Mouse (Mus musculus) adrenal gland (tissue): ENCODE results near the gene Acvr1.

Source experiments
- intact Hi-C: fragments of 180-260 bp; cut with DNase I; formaldehyde crosslinking; loops from one replicate; pipeline ENCODE4 v1.15.1; 2025

The Acvr1 gene

DNA sequence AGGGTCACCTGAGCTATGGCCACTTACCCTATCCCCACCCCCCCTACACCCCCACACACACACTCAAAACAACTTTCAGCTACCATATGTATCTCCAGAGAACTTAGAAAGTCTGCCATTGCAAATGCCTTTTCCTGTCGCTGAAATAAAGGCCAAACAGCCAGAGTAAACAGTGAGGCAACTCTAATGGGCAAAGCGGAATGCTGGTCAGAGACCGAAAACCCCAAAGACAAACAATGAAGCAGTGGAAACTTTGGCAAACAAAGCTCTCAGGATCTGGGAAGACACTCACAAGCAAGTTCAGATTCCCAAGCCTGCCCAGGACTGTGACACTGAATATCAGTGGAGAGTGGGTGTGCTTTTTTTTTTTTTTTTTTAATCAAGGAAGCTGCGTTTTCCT is 4.8 kb downstream of the Acvr1 start:
- intact Hi-C loops: loop anchor here (10.0 kb wide), 1 partner anchor 103 kb away; no protein-coding TSS in a partner anchor

DNA sequence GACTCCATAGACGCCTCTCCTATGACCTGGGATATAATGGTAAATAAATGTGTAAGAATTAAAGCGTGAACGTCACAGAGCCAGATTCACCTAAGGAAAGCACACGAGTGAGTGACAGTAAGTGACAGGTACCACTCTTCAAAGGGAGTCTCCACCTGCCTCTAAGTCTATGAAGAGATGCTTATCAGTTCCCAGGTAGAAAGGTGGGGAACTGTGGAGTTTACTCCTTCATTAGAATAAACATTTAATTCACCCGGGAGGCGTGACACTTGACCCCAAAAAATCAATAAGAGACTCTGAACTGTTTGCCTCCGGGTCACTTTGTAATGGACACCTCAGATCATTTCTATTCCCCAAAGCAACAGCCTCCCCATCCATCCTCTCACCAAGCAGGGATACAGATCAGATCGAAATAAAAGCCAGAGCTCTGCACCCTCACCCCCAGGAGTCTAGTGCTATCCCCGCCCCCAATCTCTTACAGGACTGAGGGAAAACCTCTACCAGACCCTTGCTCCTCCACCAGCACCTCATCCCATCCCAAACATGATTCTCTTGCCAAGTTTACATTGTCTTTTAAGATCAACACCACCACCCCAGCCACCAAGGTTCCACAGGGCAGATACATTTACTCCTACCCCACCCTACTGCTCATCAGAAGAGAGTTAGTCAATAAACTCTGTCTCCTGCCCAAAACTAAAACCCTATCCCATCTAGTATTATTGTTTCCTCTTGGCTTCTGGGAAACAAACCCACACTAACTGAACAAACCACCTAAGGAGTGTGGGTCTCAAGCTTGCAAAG is 9.7 kb downstream of the Acvr1 start:
- intact Hi-C loops: no loop called here

DNA sequence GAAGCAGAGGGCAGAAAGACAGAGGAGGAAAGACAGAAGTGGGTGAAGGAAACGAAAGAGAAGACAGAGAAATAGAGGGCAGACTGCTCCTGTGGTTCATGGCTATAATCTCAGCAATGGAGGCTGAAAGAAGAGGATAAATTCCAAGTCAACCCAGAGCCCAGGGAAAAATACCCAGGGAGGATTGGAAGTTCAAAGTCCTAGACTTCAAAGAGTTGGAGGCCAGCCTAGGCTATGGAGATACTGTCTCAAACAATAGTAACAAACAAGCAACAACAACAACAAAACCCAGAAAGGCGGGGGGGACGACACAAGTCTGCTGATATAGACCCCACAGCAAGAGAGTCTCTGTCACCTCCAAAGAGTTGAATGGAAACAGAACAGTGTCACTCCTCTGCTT is 14.7 kb downstream of the Acvr1 start:
- intact Hi-C loops: no loop called here

DNA sequence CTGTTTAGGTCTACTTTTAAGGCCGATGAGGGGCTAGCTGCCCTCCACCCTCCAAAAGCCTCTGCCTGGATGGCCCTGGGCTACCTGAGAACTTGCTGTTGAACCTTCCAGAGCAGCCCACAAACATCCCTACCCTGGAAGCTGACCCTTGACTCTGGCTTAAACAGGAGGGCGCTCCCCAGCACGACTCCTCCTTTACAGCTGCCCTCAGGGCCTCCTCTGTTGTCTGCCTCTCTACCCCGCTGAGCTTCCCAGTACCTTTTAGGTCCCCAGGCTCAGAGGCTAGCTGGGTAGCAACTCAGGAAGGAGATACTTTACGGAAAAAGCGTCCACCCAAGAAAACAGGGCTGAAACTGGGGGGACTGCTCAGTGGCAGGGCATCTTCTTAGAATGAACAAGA is 15.1 kb downstream of the Acvr1 start:
- intact Hi-C loops: no loop called here

DNA sequence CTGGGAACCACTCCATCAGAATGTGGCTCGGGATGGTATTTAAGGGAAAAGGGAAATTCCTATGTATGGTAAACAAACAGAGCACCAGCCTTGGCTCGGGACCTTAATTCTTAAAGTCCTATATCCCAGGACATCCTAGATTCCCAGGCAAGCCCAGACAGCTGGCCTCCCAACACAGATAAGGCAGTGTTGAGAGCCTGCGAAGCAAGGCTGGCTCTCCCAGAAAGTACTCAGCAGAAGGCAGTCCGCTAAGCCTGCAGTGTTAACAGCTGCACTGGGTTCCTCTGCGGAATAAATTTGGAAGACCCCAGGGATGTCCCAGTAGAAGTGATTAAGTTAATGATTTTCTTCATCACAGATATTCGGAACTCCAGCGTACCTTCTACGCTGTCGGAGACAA is 16.5 kb downstream of the Acvr1 start:
- intact Hi-C loops: no loop called here

DNA sequence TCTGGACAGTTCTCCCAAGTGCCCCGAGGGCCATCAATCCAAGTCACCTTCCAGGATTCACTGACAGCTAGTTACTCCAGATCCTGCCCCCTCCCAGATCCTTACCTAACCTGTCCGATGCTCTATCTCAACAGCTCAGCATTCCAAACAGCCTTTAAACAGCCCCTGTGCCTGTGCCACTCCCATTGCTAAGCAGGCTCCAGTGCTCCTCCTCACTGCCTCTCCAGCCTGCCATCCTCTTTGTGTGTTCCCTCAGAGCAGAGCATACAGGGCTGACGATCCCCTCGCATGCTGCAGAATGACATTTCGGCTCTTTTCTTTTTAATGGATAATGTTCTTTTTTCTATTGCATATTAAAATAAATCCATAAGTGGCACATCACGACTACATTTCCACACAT is 17.0 kb downstream of the Acvr1 start:
- intact Hi-C loops: no loop called here

DNA sequence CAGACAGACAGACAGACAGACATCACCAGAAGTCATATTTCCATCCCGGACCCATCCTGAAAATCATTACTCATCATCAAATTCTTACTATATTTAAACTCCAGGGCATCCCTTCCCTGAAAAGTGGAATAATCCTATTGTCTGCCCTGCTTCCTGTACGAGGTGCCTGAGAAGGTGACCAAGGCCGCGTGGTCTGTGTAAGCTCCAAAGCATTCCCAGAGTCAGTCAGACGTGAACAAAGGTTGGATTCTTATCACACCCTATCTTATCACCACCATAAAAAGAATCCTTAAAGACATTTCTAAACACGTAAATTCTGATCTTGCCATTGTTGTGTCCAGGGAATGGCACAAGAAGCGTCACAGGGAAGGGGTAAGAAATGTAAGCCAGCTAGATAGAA is 18.0 kb downstream of the Acvr1 start:
- intact Hi-C loops: no loop called here

DNA sequence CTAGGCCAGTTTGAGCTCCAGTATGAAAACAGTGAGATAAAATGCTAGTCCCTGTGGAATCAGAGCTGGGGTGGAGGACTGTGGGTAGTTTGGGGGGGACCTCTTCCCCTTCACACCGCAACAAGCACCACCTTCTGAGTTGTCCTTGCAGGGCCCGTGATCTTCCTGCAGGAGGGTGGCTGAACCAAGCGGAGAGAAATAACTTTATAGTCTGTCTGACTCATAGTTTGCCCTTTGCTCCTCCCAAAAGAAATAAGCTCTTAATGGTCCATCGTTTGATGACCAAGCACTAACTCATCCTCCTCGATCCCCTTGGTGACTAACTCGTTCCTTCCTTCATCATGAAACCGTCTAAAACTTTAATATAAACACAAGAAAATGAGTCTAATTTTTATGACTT is 20.7 kb downstream of the Acvr1 start:
- intact Hi-C loops: no loop called here

DNA sequence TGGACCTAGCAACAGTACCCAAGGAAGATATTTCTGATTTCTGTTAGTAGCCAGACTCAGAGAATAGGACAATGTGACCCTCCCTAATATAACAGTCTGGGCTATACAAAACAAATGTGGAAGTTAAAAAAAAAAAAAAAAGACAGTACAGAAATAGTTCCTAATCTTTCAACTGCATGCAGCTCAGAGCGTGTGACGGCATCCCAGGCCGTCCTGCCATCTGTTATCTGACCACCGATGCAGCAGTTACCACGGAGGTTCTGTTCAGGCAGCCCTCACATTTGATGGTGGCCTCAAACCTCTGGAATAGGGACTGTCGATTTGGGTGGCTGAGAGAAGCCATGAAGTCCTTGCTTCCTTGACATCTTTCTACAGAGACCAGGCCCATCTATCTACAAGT is 22.6 kb downstream of the Acvr1 start:
- intact Hi-C loops: no loop called here

DNA sequence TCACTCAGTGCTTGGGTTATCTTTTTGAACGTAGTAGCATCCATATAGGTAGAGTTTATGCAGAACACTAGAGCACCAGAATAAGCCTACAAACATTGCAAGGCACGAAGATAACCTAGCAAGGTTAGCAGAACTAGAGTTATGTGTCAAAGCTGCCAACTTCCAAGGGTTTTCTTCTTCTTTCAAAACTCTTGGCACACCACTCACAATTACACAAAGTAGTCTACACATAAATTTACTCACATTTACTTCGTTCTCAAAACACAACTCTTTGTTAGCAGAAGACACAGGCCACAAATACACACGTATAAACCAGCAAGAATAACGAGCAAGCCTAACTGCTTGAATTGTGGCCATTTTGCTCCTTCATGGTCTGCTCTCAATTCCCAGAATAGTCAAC is 23.7 kb downstream of the Acvr1 start:
- intact Hi-C loops: no loop called here

DNA sequence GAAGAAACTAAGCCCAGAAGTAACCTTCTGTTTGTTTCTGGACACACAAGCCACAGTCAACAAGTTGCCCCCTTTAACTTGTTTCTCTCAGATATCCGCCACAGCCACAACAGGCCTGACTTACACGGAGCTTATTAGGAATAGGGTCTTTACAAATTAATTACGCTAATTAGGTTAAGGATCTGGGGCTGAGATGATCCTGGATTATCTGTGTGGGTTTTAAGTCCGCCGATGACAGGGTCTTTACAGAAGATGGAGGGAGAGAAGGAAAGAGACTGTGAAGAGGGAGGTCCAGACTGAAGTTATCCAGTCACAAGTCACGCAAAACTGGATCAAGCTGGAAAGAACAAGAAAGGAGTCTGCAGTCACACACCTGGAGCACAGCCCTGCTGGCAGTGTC is 28.8 kb downstream of the Acvr1 start:
- intact Hi-C loops: no loop called here

DNA sequence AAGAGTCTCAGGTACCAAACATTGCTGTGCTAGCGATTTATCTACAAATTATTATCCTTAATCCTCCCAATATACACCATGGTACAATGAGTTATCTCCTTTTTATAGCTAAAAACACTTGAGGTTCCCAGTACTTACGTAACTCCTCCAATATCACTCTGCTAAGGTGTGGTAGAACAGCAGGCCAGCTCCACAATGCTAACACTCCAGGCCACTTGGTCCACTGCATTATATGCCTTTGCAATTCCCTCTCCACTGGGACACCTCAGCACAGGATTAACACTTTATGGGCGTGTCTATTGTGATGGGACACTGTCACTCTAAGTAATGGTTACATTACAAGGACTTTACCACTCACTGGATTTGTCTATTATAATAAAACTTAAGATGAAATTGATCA is 30.2 kb downstream of the Acvr1 start:
- intact Hi-C loops: no loop called here

DNA sequence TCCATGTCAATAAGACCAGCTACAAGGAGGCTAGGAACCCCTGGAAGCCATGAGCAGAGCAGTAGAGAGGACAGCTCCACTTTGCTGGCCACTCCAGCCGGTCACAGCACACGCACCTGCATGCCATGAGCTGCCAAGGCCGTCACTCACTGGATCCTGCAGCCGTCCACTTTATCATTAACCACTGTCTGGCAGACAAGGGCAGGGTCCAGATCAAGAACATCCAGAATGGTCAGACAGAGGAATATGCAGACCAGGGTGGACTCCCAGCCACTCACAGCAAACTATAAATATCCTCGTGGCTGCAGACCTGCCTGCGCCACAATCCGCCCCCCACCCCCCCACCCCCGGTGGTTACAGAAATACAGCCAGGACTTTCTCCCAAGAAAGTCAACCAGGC is 31.7 kb downstream of the Acvr1 start:
- intact Hi-C loops: no loop called here

DNA sequence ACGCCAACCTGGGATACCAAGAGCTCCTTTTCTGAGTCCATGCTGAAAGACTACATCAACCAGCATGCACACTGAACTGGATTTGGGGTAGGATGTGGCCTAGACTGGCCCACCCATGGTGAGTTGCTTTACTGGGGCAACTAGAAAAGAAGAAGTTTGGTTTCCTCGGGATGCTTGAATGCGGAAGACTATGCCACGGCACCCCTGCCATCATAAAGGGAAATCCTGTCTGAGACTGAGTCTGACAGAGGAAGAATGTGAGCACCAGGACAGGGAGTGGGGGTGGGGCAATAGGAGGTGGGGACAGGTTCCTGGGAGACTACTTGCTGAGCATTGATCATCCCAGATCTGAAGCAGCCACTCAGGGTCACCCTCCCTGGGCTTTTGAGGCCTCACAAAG is 32.6 kb downstream of the Acvr1 start:
- intact Hi-C loops: no loop called here

DNA sequence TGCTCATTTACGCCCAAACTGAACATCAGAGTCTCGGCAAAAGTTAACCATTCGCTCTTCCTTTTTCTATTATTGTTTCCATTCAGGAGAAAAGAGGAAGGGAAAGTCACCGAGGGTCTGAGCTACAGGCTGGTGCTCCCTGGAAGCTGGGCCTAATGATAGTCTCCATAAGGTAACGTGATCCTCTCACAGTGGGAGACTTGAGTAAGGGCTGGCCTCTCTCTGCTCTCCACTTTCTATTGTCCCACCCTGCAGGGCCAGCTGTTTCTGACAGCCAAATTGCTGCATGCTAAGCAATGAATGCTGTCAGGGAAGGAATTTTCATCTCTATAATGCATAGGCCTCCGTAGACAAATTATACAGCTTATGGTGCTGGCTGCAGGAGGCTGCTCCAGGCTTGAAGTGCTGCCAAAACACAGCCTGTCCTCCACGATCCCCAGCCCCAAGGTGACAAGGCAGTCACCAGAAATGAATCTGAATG is 33.4 kb downstream of the Acvr1 start:
- intact Hi-C loops: no loop called here

DNA sequence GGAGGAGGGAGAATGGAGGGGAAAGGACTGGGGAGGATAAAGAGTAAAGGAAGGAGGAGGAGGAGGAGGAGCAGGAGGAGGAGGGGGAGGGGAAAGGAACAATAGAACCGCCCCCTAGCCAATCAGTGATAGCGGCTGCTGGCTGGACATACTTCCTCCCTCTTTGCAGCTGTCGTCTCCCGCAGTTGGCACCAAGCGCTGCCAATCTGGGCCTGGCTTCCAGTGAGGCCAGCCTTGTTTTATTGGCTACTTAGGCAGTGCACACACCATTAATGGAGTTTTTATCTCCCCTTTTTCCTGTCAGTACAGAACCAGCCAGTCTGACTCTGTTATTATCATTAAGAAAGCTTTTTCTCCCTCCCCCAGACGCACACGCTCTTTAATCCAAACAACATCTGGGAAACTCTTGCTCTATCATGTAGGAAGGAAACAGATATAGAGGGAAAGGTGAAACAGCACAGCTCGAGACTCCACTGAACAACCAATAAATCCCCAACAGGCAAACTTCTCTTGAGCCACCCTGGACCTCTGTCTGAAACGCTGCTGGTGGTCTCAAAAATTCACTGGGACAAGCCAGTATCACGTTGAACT is 34.6 kb downstream of the Acvr1 start:
- intact Hi-C loops: no loop called here

DNA sequence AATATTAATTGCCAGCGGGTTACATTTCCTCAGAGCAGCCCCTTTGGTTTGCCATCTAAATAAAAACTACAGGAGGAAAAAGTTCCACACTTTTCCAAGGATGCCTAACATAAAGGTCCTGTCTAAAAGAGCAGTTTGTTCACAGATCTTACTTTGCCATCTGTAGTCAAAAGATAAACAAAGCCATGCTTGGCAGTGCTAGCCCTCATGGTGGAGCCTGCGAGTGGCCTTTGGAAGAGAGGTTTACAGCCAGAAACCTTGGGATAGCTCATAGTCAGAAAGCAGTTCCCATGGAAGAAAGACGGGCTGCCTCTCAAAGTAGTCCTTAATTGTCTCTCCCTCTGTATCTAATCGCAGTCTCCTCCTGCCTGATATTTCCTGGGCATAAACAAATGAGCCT is 36.4 kb downstream of the Acvr1 start:
- intact Hi-C loops: no loop called here

DNA sequence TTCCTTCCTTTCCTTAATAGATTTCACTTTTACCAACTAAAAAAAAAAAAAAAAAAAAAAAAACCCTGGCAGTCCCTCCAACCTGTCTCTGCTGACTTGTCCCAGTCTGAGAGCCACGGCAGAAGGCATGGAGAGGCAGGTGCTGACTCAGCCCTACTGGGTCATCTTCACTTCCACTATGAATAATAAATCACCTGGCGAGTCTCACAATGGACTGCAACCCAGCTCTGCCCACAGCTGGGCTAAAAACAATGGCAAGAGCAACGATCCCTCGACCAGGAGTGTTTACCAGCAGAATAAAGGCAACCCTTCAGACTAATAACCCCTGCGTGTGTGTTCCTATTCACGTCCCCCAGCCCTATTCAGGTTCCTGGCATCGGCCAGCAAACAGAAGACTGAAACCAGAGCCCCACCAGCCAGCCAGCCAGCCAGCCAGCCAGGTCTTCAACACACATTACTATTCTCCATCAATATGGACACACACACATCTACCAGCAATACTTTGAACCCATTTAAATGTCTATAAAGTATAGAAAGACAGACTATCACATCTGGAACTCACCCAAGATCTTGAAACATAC is 37.0 kb downstream of the Acvr1 start:
- intact Hi-C loops: no loop called here

DNA sequence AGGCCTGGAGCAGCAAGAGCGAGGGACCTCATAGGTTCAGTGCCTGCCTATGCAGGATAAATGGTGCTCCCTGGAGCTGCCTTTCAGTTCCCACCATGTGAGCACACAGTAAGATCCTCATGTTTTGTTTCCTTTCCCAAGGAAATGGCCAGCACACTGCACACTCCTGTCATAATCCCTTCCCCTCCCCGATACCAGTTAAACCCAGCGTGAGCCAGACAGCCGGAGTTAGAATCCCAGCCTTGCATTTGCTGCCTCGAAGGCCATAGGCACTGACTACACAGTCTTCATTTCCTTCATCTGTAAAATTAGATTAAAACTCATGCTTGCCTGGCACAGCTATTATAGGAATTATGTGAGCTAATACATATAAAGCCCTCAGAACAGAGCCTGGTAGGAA is 37.6 kb downstream of the Acvr1 start:
- intact Hi-C loops: no loop called here

DNA sequence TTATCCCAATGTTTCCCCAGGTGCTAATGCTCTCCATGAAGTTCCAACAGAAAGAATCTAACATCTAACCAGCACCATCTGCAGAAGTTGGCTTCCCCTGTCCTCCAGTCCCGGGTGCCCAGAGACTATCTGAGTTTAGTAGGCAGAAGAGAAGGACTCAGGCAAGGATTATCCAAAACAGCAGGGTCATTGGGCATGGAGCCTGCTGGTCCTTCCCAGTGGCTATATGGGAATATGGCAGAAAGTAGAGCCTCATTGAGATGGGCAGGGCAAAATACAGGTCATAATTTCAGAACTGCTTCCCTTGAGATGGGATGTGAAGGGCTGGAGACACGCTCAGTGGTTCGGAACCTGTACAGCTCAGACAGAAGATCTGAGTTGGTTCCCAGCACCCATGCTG is 39.2 kb downstream of the Acvr1 start:
- intact Hi-C loops: no loop called here

DNA sequence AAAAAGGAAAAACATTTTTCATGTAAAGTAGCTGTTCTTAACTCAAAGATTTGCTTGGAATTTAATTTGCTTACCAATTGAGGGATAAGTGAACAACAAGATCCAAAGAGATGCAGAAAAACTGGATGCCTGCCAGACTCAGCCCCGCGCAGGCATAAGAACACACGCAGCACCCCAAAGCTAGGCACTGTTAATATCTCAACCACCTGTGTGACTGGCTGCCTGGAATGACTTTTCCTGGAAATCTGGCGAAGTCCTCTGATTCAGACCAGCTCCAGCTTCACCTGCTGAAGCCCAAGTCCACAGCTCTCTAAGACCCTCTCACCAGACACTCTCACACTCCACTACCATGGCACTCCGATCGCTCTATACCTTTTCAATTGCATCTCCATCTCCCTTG is 42.6 kb downstream of the Acvr1 start:
- intact Hi-C loops: no loop called here

DNA sequence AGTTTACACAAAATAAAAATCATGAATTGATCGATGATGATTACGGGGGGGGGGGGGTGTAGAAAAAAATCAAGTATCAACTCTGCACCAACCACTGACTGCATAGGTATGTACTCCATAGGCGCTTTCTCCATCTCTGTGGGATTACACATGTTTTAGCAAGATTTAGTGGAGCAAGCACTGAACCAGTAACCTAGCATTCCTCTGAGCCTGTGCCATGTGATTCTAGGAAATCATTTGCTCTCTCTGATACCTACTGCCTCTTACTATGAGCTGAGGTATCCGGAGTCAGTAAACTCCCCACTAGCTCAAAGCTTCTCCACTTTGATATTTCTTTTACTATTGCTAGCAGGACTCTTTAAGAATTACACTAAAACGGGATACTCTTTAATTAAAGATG is 43.1 kb downstream of the Acvr1 start:
- intact Hi-C loops: no loop called here

DNA sequence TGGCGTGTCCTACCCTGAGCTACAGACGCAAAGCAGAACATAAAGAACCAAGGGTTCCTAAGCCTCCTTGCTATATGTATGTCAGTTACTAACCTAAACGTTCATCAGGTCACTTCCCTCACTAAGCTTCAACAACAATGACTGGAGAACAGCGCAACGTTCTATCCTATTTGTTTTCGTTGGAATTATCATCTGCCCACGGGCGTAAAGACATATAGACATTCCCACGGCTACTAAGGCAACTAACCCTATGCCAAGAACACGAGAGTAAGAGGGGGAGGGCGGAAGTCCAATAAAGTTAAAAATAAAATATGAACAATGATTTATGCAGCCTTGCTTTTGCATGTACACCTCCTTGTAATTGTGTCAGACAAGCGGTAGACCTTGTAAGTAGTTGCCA is 43.9 kb downstream of the Acvr1 start:
- intact Hi-C loops: no loop called here
